Mouse (Mus musculus) adrenal gland, postnatal 36 days (tissue): Measurements from ENCODE around the gene Skiv2l. TPM values are rescaled to one million over a fixed set of nuclear protein-coding genes. Genes with fewer than 3 reads are reported as not detected.

ENCODE experiments used
- DNase-seq, 2 experiments: peaks; one replicate each; pipeline ENCODE4 v3.0.0; 2021; ENCODE audit warnings: mixed read lengths in 1 of 2
- long read RNA-seq, 2 experiments: library from polyadenylated mRNA; stranded (forward); transcript quantifications; one replicate each; pipeline ENCODE4 v2.0.0; 2021; ENCODE audit warnings: borderline sequencing depth in 2 of 2
- total RNA-seq, 2 experiments: library from RNA; stranded (reverse); gene quantifications; 2 replicates each; pipeline ENCODE4 v1.2.3; 2021

The Skiv2l gene
- total RNA-seq, result 10 to 100 TPM; 59.5 to 59.9 TPM
- long read RNA-seq, experiment 1, transcript Skiv2l-201 (28 exons, 3,951 nt), result major isoform, 20 of 66 reads
- long read RNA-seq, experiment 1, partial matches to known transcripts, result 32 of 66 reads
- long read RNA-seq, experiment 1, other reads (novel, unspliced or antisense), result 11 of 66 reads
- long read RNA-seq, experiment 2, transcript Skiv2l-201 (28 exons, 3,951 nt), result major isoform, 17 of 35 reads
- long read RNA-seq, experiment 2, partial matches to known transcripts, result 10 of 35 reads
- long read RNA-seq, experiment 2, other reads (novel, unspliced or antisense), result 6 of 35 reads

DNA sequence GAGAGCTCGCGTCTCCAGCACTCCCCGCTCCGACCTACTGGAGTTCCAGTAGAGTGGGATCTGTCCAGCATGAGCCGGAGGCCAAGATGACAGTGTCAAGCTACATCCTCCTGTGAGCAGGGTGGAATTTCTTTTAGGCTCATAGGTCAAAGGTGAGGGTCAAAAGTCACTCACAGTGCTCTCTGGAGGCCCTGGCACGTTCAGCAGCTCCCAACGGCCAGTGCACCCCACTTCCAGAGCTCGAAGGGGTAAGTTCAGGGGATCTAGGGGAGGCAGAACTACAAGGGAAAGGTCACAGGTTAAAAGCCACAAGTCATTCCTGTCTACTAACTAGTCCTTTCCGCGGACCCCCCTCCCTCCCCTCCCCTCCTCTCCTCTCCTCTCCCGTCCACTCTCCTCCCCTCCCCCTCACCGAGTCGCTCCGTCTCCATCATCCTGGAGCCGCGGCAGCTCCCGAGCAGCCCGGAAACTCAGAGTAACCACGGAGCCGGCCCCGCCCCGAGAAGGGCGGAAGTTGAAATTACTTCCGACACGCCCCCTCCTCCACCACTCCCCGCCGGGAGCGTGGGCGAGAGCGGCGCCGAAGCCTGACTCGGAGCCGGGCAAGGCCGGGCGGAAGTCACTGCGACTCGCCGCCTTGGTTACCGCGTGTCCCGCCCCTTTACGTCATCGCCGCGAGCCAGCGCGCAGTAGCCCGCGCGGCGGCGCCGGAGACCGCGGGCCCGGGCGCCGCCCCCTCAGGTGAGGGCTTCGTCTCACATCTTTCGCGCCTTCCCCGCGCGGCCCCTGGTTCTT lies at the start of gene Skiv2l, which contains the start of gene Nelfe:
TSS of gene Skiv2l (minus strand) at position 489 of the 795 bp plus-strand sequence.
TSS of gene Nelfe (plus strand) at position 670 of the 795 bp plus-strand sequence.
- DNase-seq, result peak; percentile 99

DNA sequence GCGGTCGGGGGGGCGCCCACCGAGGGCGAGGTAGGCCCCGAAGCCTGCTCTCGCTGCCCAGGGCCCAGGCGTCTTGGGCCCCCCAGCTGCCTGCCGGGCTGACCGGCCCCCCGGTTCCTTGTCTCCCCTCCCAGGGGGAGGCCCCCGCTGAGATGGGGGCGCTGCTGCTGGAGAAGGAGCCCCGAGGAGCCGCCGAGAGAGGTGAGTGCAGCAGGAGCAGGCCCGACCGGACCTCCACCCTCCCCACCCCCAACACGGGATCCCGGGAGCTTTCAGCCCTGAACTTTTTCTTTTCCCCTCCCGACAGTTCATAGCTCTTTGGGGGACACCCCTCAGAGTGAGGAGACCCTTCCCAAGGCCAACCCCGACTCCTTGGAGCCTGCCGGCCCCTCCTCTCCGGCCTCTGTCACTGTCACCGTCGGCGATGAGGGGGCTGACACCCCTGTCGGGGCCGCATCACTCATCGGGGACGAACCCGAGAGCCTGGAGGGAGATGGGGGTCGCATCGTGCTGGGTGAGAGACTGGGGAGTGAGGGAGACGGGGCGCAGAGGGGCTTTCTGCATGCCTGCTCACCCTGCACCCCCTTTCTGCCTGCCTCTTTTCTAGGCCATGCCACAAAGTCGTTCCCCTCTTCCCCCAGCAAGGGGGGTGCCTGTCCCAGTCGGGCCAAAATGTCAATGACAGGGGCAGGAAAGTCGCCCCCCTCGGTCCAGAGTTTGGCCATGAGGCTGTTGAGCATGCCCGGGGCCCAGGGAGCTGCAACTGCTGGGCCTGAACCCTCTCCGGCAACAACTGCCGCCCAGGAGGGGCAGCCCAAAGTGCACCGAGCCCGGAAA lies 49.3 kb upstream of the Skiv2l start:
- peak; percentile 55 to 67 for DNase-seq

DNA sequence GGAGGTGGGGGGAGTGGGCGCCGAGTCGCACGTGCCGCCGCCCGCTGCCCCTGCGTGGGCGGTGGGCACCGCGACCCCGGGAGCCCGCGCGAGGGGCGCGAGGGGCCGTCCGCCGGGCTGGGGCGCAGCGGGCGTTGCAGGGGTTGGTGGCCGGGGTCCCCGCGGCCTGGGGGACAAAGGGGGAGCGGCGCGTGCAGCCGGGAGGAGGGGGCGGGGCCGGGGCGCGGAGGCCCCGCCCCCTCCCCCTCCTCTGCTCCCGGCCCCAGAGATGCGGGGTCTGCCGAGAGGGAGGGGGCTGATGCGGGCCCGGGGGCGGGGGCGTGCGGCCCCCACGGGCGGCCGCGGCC lies 48.7 kb upstream of the Skiv2l start:
- peak; percentile 27 to 54 for DNase-seq

DNA sequence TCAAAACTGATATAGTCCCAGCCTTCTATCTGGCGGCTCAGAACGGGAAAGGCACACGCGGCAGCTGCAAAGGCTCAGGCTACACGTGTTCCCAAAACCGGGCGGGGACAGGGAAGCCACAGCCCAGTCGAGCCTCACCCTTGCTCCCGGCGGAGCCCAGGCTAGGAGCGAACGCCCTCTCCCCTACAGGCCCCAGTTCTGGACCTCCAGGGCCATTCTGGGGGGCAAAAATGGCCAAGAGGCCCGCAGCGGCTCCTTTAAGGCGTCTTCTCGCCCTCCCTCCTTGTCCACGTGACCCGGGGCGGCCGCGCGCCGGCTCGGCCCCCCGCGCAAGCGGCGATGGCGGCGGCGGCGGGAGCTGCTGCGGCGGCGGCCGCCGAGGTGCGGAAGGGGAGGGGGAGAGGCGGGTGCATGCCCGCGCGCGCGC lies 48.2 kb upstream of the Skiv2l start, which contains the start of the genes C2 and Ehmt2:
TSS of gene C2 (minus strand) at position 106 of the 427 bp plus-strand sequence.
TSS of gene Ehmt2 (plus strand) at position 310 of the 427 bp plus-strand sequence.
- DNase-seq, result peak; percentile 89 to 92

DNA sequence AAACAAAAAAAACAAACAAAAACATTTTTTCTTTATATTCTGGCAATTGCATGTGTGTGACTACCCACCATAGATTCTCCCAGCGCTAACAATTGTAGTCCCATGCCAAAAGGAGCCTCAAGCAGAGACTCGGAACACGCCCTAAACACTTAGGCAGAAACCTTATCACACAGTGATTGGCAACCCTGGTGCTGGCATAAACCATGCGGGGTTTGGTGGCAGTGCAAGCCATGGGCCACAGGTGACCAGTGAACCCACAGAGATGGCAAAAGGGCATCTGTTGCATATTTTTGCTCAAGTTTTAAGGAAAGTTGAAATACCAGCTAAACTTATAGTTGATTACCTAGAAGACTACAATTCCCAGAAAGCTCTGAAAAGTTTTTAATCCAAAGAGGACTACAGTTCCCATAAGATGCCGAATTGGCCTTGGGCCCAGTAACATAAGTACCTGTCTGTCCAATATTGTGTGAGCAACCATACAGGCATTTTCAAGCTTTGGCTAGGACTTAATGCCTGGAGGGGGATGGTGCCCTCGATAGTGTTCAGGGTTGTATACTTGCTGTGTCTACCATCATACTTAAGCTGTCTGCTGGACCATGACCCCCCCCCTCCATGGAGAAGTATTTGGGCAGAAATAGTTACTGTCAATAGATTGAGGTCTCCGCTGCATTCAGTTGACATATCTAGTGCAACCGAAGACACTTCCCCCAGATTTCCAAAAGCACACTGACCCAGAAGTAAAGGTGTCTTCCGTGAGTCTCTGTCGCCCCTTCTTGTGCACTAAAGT lies 47.6 kb upstream of the Skiv2l start:
- DNase-seq, result peak in 1 of 2 experiments; percentile 22

DNA sequence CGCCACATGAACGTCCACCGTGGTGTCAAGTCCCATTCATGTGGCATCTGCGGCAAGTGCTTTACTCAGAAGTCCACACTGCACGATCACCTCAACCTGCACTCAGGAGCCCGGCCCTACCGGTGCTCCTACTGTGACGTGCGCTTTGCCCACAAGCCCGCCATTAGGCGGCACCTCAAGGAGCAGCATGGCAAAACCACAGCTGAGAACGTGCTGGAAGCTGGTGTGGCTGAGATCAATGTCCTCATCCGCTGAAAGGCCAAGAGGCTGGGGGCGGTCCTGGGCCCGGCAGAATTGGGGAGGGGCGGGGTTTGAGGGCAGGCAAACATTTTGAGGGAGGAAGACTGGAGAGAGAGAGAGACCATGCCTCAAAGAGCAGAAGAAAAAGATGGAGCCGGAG lies 46.4 kb upstream of the Skiv2l start:
- DNase-seq, result no peak

GRCm38 (mm10) chr17:34895724-34896123 lies 45.7 kb upstream of the Skiv2l start:
- no peak for DNase-seq

GRCm38 (mm10) chr17:34894801-34895530 lies 45.0 kb upstream of the Skiv2l start:
- peak; percentile 76 to 87 for DNase-seq

DNA sequence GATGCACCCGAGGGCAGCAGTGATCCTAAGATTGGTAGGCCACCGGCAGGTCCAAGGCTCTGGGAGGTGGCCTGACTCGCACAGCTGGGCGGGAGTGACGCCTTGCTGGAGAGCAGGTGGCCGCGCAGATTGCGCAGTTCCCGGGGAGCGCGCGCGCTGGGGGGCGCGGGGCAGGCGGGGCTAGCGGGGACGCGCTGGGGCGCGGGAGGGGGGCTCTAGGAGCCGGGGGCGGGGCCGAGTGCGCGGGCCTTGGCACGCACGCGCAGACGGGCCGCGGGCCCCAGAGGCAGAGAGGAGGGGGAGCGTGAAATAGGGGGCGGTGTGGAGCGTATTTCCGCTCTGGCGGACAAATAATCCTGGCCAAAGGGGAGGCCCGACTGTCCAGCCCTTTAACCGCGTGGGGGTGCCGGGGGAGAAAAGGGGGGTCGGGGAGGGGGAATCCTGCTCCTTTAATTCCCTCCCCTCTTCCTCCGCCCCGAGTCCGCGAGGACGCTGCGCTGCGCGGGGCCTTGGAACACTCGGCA lies 44.1 kb upstream of the Skiv2l start:
- DNase-seq, result peak; percentile 96 to 97

DNA sequence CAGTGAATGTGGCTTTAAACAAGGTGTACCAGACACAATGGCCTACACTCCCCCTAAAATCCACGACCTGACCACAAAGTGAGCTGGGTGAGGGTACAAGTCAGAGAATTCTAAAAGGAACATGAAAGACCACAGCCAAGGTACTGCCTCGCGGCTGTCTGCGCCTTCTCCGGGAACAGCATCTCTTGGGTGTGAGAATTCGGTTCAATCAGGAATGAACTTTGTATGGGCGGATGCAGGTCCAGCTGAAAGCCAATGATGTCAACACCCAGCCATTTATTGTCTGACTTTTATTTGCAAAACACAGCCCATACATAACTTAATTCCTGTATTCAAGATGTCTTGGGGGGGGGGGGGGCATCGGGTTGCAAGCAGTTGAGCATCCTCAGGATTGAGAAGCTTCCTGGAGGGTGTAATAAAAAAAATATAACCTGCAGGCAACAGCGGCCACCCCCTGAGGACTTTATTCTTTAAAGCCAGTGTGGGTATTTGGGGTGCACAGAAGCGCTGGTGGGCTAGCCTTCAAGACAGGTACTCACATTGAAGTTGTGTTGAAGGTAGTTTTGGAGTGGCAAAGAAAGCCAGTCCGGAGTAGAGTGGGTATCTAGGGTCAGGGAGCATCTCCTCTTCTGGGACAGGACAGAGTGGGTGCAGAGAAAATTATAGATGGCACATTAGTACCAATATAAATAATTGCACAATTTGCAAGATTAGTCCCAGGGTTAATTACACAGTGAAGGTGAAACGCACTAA lies 43.2 kb upstream of the Skiv2l start:
- no peak for DNase-seq

- no peak for DNase-seq
Observed at GRCm38 (mm10) chr17:34891377-34891776, 41.4 kb upstream of the Skiv2l start.

DNA sequence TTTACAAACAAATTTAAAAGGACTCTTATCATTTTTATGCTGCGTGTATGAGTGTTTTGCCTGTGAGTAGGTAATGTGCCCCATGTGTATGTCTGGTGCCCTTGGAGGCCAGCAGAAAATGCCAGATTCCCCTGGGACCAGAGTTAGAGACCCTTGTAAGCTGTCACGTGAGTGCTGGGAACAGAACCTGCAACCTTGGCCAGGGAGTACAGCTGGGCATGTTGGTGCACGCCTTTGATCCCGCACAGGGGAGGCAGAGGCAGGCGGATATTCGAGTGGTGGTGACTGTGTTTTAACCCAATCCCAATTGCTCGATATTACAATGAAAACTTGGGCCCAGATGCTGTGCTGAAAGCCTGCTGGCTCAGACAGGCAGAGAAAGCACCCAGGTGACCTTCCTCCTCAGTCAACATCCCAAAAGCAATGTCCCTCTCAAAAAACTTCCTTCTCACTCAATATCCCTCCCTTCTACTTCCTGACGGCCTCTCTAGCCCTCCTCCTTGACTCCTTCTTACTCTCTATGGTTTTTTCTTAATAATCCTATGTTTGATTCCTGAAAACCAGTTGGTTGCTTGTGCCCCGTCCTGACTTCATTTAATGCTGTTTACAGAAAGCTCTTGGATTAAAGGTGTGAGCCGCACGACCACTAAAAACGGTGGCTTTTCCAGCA lies 40.2 kb upstream of the Skiv2l start:
- DNase-seq, result no peak

DNA sequence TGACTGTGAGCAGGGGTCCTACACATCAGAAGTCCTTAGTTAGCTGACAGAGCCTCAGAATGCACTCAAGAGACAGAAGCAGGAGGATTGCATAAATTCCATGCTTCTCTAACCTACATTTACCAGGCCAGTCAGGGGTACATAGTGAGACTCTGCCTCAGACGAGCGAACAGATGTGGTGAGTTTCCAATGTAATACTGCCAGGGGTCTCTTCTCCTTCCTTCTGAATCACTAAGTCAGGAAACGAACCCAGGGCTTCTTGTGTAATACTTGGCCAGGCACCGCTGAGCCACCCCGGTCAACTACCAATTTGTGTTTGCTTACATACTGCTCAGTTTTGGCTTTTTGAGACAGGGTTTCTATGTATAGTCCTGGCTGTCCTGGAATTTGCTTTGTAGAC lies 37.9 kb upstream of the Skiv2l start:
- DNase-seq, result no peak

GRCm38 (mm10) chr17:34885615-34886014 lies 35.6 kb upstream of the Skiv2l start:
- DNase-seq, result peak in 1 of 2 experiments; percentile 22

GRCm38 (mm10) chr17:34884704-34885103 lies 34.7 kb upstream of the Skiv2l start:
- no peak for DNase-seq

GRCm38 (mm10) chr17:34883332-34883731 lies 33.3 kb upstream of the Skiv2l start:
- no peak for DNase-seq

GRCm38 (mm10) chr17:34881683-34882310 lies 31.8 kb upstream of the Skiv2l start, which contains the start of gene Gm20547:
Gene Gm20547, minus strand, starts transcription at chr17:34882042.
- peak in 1 of 2 experiments; percentile 62 for DNase-seq

DNA sequence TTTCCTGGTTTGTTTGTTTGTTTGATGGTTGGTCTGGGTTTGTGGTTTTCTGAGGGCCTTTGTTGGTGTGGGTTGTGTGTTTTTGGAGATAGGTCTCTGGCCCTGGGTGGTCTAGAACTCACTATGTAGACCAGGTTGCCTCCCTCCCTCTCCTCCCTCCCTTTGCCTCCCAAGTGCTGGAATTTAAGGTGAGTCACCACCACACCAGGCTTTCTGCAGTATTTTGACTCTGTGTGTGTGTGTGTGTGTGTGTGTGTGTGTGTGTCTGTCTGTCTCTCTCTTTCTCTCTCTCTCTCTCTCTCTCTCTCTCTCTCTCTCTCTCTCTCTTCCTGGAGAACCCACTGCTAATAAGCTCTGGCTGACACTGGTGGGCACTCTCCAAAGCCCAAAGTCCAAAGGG lies 31.2 kb upstream of the Skiv2l start:
- peak in 1 of 2 experiments; percentile 52 for DNase-seq
